Mouse (Mus musculus) midbrain, embryonic 15.5 days (tissue): ENCODE results near the gene Apobec2. TPM values are rescaled to one million over a fixed set of nuclear protein-coding genes. Genes with fewer than 3 reads are reported as not detected.
A peak's percentile ranks its signal among the peaks of the same experiment; 100 is the strongest.
"Not testable (repeated sequence)": the region's sequence is repeated elsewhere in the genome, so short reads cannot be mapped to it uniquely, and the experiment has no call there.

Experiments
- ATAC-seq: fragments of 200-750 bp; cut with Nextera tagmentation; replicated peaks from 2 replicates; pipeline ENCODE4 v1.8.0; 2017; ENCODE audit warnings: moderate TSS enrichment
- H3K27ac ChIP-seq: fragments of 300-500 bp; sonication (generic); 2 replicates; pipeline ENCODE4 v1.5.1; 2015; ENCODE audit warnings: mild to moderate bottlenecking, inconsistent platforms
- H3K27me3 ChIP-seq: fragments of 300-500 bp; sonication (generic); replicated peaks from 2 replicates; pipeline ENCODE4 v1.6.1; 2015; ENCODE audit warnings: inconsistent platforms
- H3K36me3 ChIP-seq: fragments of 300-500 bp; sonication (generic); replicated peaks from 2 replicates; pipeline ENCODE4 v1.6.1; 2015; ENCODE audit warnings: inconsistent platforms
- H3K4me1 ChIP-seq: fragments of 300-500 bp; sonication (generic); 2 replicates; pipeline ENCODE4 v1.6.1; 2015; ENCODE audit warnings: inconsistent platforms
- H3K4me2 ChIP-seq: fragments of 300-500 bp; sonication (generic); 2 replicates; pipeline ENCODE4 v1.6.1; 2015; ENCODE audit warnings: inconsistent platforms, mild to moderate bottlenecking, moderate library complexity
- H3K4me3 ChIP-seq: fragments of 300-500 bp; sonication (generic); 2 replicates; pipeline ENCODE4 v1.5.1; 2015; ENCODE audit warnings: mild to moderate bottlenecking, inconsistent platforms
- H3K9ac ChIP-seq: fragments of 300-500 bp; sonication (generic); 2 replicates; pipeline ENCODE4 v1.6.1; 2015; ENCODE audit warnings: mild to moderate bottlenecking, inconsistent platforms
- H3K9me3 ChIP-seq: fragments of 300-500 bp; sonication (generic); 2 replicates; pipeline ENCODE4 v1.6.1; 2016; ENCODE audit warnings: inconsistent platforms
- WGBS: fragments of 180-500 bp; shearing (Covaris S2); methylation state at CpG from one replicate; pipeline ENCODE4 v1.1.7; 2015; ENCODE audit warnings: mixed read lengths; 5-methylcytosine and 5-hydroxymethylcytosine counted together
- polyA plus RNA-seq: library from polyadenylated mRNA; unstranded; fragments of >200 nt; fragmentation: Nextera tagmentation; extraction: Ambion mirVana; gene quantifications from 2 replicates; pipeline ENCODE4 v1.2.1, GENCODE M21; 2015

Apobec2 gene
- polyA plus RNA-seq: 0.31 and 0.55 TPM in 2 replicates

DNA sequence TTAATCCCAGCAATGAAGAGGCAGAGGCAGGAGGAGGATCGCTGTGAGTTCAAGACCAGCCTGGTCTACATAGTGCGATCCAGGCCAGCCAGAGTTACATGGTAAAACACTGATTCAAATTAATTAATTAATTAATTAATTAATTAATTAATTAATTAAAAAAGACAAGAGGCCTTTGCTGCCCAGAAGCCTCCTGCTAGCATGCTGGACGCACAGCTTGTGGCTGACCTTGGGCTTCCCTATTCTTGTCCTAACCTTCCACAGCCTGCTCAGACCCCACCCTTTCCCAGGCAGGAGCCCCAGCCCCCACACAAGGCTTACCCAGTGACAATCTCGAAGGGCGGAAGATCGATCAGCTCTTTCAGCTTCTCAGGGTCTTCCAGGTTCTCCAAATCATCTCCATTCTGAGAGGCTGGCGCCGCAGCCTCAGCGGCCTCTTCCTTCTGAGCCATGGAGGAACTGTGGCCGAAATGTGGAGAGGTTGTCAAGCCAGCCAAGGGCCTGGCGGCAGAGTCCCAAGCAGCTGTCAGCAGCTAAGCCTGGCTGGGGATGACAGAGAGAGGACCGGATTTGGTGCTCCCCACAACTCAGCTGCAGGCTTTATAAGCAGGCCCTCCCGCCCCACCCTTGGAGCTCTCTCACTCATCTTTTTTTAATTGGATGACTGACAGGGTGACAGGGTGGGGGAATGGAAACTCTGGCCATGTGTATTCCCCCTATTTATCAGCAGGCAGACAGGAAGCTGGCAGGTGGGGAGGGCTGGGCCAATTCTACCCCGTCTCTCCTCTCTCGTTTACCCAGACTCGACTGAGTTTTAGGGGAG, at the start of gene Apobec2:
Apobec2 (minus strand) TSS at position 773 of the 823 bp plus-strand sequence.
- no peak within 1 kb of the TSS for H3K9ac ChIP-seq
- no peak within 1 kb of the TSS for H3K27ac ChIP-seq
- no peak within 1 kb of the TSS for H3K4me2 ChIP-seq
- no peaks in the 10 kb centered on the region for H3K9me3 ChIP-seq
- H3K4me1 ChIP-seq: no peaks in the 10 kb centered on the region; the same call in 1 of the 2 replicates
- no peaks in the 10 kb centered on the region for H3K27me3 ChIP-seq
- no peak within 1 kb of the TSS for H3K4me3 ChIP-seq
- 71% methylated on average over 16 of the region's 16 CpGs for WGBS
- ATAC-seq: no peak
- H3K36me3 ChIP-seq: no peaks in the 10 kb centered on the region

DNA sequence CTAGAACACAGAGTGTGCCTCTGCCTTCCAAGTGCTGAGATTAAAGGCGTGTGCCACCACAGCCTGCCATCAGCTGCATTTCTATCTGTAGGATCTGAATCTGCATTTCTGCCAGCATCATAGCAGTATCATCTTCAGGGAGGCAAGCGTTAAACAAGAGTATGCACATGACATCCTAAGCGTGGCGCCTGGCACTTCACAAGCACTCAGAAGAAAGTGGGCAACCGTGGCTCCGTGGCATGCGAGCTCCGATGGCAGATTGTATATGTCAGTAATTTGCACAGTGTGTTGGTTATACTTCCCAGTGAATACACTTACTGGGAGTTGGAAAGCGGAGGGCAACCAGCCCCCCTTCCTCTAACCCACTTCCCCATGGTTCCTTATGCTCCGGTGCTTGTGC, 47.2 kb upstream of the Apobec2 start:
- Histone ChIP-seq H3K27me3 (no peaks in the 10 kb centered on the region), H3K4me1 (no peaks in the 10 kb centered on the region), H3K36me3 (no peaks in the 10 kb centered on the region), H3K9ac (no peak overlapping the region), H3K4me2 (no peak overlapping the region), H3K4me3 (no peak overlapping the region), H3K9me3 (no peaks in the 10 kb centered on the region), H3K27ac (no peak overlapping the region)
- ATAC-seq: no peak
- WGBS: 85% methylated on average over 10 of the region's 10 CpGs

DNA sequence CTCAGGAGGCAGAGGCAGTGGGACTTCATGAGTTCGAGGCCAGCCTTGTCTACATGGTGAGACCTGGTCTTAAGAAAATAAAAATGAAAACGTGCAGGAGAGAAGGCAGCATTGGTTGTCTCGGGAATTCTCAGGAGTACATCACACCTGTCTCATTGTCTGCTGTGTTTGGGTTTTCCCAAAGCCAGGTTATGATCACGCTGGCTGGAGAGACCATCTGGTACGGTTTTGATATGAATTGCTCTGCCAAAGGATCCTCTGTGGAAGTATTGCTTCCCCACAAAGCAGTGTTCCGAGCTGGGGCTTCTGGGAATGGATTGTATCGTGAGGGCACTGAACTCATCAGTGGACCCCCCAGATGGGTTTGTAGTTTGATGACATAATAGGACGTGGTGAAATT, 42.7 kb upstream of the Apobec2 start:
- Histone ChIP-seq H3K27me3 (no peaks in the 10 kb centered on the region), H3K4me2 (no peak overlapping the region), H3K4me1 (no peaks in the 10 kb centered on the region), H3K36me3 (no peaks in the 10 kb centered on the region), H3K9ac (no peak overlapping the region), H3K9me3 (no peaks in the 10 kb centered on the region), H3K27ac (no peak overlapping the region), H3K4me3 (no peak overlapping the region)
- WGBS: 86% methylated on average over 8 of the region's 8 CpGs
- no peak for ATAC-seq

DNA sequence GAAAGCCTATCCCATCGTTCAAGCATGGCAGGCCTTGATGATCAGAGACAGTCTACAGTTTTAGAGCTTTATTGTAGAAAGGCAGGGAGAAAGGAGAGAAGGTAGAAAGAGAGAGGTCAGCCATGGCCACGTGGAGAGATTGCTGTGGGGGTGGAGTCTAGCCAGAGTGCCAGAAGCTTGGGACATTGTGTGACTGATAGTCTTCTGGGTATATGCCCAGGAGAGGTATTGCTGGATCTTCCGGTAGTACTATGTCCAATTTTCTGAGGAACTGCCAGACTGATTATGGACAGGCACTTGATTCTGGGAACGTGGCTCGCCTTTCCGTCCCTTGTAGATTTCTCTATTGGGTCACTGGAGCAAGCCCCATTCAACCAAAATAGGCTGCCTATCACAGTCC, 41.6 kb upstream of the Apobec2 start:
- not testable (repeated sequence) for H3K27me3 ChIP-seq, H3K36me3 ChIP-seq, H3K4me2 ChIP-seq, H3K9me3 ChIP-seq, H3K4me3 ChIP-seq, H3K4me1 ChIP-seq, H3K27ac ChIP-seq, ATAC-seq, H3K9ac ChIP-seq
- WGBS: 86% methylated on average over 6 of the region's 6 CpGs

DNA sequence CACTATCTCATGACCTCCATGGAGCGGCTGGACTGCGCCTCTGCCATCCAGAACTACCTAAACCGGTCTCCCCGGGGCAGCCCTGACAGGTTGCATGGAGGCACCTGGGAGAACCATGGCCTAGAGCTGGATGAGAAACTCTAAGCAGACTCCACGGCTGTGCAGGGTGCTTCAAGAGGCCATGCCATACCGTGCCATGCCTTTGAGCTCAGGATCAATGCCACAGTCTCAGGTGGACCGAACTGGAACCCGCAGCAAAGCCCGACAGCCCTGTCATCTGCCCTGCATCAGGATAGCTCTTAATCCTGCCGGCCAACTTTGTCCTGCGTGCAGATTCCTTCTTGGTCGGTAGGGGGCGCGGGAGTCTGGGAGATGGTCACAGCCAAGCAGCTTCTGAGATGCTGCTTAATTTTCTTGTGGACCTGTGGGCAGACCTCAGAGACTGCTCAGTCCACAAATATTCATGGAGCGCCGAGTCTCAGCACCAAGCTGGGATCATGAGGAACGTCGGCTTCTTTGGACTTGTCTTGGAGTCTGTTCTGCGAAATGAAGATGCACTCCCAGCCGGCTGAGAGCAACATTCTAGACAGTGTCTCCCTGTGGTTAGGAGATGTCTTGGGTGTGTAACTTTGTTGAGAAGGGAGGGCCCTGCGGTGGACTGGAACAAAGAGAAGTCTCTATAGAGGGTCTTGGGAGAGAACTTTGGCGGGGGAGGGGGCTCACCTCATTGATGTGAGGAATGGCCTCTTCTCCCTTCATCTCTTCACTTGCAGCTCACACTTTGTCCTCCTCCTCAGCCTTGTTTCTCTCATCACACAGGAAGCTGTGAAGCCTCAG, 34.9 kb upstream of the Apobec2 start:
- Histone ChIP-seq H3K9ac (no peak overlapping the region), H3K4me1 (peaks cover 10% of the 10 kb centered on the region), H3K27me3 (no peaks in the 10 kb centered on the region), H3K36me3 (no peaks in the 10 kb centered on the region), H3K4me2 (peak overlapping the region; percentile 35), H3K4me3 (peak overlapping the region; percentile 15), H3K27ac (no peak overlapping the region), H3K9me3 (no peaks in the 10 kb centered on the region)
- peak; percentile 89 for ATAC-seq
- 10% methylated on average over 22 of the region's 22 CpGs for WGBS

DNA sequence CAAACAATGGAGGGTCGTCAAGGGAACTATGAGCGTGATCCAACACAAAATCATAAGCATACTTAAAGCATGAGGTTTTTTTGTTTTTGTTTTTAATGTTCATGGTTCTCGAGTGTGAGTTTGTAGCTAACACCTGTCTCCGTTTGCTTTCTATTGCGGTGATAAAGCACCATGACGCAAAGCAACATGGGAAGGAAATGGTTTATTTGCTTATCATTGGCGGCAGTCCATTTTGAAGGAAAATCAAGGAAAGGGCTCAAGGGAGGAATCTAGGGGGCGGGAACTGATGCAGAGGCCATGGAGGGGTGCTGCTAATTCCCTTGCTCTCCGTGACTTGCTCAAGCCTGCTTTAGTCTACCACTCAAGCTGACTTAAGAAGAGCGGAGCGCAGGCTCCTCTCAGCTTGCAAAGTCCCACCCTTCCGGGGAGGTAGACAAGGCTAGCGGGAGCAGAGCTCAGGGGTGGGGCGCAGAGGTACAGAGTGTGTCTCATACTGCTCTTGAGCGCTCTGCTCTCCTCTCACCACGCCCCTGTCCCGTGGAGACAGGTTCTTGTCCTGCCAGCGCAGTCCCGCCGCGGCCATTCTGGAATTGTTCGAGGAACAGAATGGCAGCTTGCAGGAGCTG, 34.2 kb upstream of the Apobec2 start:
- H3K4me1 ChIP-seq: peaks cover 10% of the 10 kb centered on the region
- H3K27me3 ChIP-seq: no peaks in the 10 kb centered on the region
- peak overlapping the region; percentile 15 for H3K4me3 ChIP-seq
- no peak overlapping the region for H3K27ac ChIP-seq
- 43% methylated on average over 22 of the region's 22 CpGs for WGBS
- ATAC-seq: peak; percentile 49
- peak overlapping the region; percentile 23 for H3K4me2 ChIP-seq
- H3K9me3 ChIP-seq: no peaks in the 10 kb centered on the region
- H3K36me3 ChIP-seq: no peaks in the 10 kb centered on the region
- H3K9ac ChIP-seq: no peak overlapping the region

DNA sequence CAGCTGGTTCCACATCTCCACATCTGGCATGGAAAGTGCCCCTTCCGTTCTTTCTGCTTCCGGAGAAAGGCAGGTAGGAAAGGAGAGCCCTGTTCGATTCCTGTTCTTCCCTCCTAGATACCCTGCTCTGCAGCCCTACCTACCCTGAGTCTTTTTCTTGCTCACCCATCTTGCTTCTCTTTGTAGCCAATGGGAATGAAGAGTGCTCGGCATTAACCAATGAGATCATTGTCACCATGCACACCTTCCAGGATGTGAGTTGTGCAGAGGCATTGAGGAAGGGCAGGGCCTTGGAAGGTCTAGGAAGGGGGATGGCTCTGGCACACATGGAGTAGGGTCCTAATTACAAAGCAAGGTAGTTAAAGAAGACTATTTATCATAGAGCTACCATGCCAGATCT, 30.7 kb upstream of the Apobec2 start:
- Histone ChIP-seq H3K36me3 (no peaks in the 10 kb centered on the region), H3K4me1 (peaks cover 10% of the 10 kb centered on the region), H3K27ac (no peak overlapping the region), H3K9me3 (no peaks in the 10 kb centered on the region), H3K4me2 (no peak overlapping the region), H3K27me3 (no peaks in the 10 kb centered on the region), H3K4me3 (no peak overlapping the region), H3K9ac (no peak overlapping the region)
- ATAC-seq: no peak
- WGBS: 92% methylated on average over 4 of the region's 4 CpGs

DNA sequence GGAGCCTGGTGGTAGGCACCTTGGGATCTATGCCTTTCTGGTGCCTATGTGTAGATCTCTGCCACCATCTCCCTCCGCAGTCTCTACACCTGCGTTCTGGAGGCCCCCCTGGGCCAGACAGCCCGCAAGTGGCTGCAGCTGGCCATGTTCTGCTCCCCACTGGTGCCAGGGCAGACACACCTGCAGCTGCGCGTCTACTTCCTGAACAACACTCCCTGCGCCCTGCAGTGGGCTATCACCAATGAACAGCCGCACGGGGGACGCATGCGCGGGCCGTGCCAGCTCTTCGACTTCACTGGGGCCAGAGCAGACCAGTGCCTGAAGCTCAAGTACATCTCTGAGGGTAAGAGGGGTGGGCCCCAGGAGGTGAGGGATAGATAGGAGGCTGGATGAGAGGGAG, 29.4 kb upstream of the Apobec2 start:
- 95% methylated on average over 13 of the region's 13 CpGs for WGBS
- Histone ChIP-seq H3K4me3 (no peak overlapping the region), H3K4me2 (no peak overlapping the region), H3K9me3 (no peaks in the 10 kb centered on the region), H3K4me1 (no peaks in the 10 kb centered on the region), H3K36me3 (no peaks in the 10 kb centered on the region), H3K9ac (no peak overlapping the region), H3K27me3 (no peaks in the 10 kb centered on the region), H3K27ac (no peak overlapping the region)
- no peak for ATAC-seq

DNA sequence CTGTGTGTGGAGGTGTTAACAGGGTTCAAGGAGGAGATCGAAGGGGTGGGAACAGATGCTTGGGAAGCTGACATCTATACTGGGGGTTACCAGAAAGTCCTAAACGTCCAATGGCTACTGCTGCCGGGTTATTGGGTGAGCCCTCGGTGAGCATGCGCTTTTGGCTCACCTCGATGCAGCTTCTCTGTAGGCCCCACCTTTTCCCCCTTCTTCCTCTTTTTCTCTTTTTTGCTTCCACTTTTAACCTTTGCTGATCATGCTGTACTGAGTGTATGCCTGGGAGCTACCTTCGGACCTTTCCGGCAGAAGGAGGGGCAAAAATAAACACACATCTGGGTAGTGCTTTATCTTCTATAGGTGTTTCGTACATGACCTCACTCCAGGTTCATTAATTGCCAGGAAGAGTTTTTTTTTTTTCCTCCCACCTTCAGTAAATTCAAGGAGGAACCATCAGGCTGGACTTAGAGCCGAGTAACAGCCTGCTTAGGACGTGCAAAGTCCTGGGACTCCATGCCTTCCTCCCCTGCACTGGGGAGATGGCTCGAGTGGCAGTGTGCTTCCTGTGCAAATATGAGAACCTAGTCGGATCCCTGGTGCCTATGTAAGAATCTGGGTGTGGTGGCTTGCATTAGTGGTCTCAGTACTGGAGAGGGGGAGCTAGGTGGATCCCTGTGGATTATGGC, 25.4 kb upstream of the Apobec2 start:
- H3K36me3 ChIP-seq: no peaks in the 10 kb centered on the region
- no peaks in the 10 kb centered on the region for H3K4me1 ChIP-seq
- H3K4me3 ChIP-seq: no peak overlapping the region
- H3K27ac ChIP-seq: no peak overlapping the region
- no peak for ATAC-seq
- H3K4me2 ChIP-seq: no peak overlapping the region
- H3K9ac ChIP-seq: no peak overlapping the region
- H3K9me3 ChIP-seq: no peaks in the 10 kb centered on the region
- 89% methylated on average over 13 of the region's 13 CpGs for WGBS
- H3K27me3 ChIP-seq: no peaks in the 10 kb centered on the region

DNA sequence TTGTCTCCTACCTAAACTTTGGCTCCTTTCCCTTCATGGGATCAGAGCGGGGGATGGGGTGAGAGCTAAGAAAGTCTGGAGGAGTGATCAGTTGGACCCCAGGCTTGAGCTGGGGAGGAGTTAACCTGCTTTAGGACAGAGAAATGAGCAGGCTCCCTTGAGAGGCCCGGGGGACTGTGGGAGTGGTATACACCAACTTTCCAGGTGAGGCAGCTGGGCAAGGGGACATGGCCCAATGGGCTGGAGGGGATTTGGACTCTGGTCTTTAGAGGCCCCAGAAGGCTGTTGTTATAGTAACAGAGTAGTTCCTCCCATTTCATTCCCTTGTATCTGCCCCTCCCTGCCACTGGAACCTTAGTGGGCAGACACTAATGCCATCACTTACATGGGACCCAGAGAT, 23.2 kb upstream of the Apobec2 start:
- no peak for ATAC-seq

DNA sequence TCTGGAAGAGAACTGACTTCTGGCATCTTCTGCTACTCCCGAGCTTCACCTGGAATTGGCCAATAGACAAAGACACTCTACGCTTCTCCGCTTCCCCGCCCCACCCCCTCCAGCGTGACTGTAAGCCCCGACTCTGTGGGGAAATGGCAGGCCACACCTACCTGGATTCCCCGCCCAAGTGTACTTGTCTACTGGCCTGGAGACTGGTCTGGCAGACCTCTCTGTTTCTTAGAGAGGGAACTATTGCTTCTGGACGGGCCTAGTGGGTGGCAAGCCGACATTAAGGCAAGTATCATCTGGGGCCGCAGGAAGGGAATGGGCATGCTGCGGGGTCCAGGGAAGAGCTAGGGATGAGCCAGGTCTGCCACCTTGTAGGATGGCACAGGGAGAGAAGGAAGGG, 22.0 kb upstream of the Apobec2 start, which contains the start of gene Unc5cl:
Unc5cl (plus strand) TSS at position 214 of the 400 bp plus-strand sequence.
- no peak for ATAC-seq
- H3K4me3 ChIP-seq: no peak within 1 kb of the TSS
- WGBS: 60% methylated on average over 11 of the region's 11 CpGs
- no peaks in the 10 kb centered on the region for H3K9me3 ChIP-seq
- H3K4me1 ChIP-seq: peaks cover 4% of the 10 kb centered on the region; the same call in 1 of the 2 replicates
- H3K27me3 ChIP-seq: no peaks in the 10 kb centered on the region
- no peak within 1 kb of the TSS for H3K9ac ChIP-seq
- no peak within 1 kb of the TSS for H3K27ac ChIP-seq
- no peak within 1 kb of the TSS for H3K4me2 ChIP-seq
- H3K36me3 ChIP-seq: no peaks in the 10 kb centered on the region

More for the DNA sequence above, 23.2 kb upstream of the Apobec2 start:
- no peak overlapping the region for H3K27ac ChIP-seq
- H3K4me3 ChIP-seq: no peak overlapping the region
- H3K4me1 ChIP-seq: peaks cover 4% of the 10 kb centered on the region; the same call in 1 of the 2 replicates
- H3K4me2 ChIP-seq: no peak overlapping the region
- H3K27me3 ChIP-seq: no peaks in the 10 kb centered on the region
- WGBS: 100% methylated on average over 2 of the region's 2 CpGs
- H3K9me3 ChIP-seq: no peaks in the 10 kb centered on the region
- no peaks in the 10 kb centered on the region for H3K36me3 ChIP-seq
- H3K9ac ChIP-seq: no peak overlapping the region

DNA sequence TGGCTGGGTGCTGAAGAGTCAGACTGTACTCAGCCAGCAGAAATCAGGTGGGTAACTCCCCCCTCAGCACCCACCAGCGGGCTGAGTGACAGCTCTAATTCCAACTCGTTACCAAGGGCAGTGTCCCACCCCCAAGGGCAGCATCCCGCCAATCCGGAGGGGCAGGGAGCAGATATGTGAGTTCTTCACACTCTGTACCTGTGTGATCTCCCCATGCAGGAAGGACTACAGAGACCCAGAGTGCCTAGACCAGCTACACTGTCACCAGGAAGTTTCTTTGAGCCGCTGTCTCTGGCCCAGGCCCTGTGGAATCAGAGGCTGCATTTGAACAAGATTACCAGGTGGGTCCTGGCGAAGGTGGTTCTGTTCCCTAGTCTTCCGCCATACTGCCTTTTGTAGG, 21.5 kb upstream of the Apobec2 start:
- Histone ChIP-seq H3K4me1 (peaks cover 4% of the 10 kb centered on the region; the same call in 1 of the 2 replicates), H3K27ac (no peak overlapping the region), H3K9me3 (no peaks in the 10 kb centered on the region), H3K4me3 (no peak overlapping the region), H3K27me3 (no peaks in the 10 kb centered on the region), H3K4me2 (no peak overlapping the region), H3K9ac (no peak overlapping the region), H3K36me3 (no peaks in the 10 kb centered on the region)
- no peak for ATAC-seq
- whole genome bisulfite sequencing: 59% methylated on average over 7 of the region's 7 CpGs
